In the genomic region with DNA sequence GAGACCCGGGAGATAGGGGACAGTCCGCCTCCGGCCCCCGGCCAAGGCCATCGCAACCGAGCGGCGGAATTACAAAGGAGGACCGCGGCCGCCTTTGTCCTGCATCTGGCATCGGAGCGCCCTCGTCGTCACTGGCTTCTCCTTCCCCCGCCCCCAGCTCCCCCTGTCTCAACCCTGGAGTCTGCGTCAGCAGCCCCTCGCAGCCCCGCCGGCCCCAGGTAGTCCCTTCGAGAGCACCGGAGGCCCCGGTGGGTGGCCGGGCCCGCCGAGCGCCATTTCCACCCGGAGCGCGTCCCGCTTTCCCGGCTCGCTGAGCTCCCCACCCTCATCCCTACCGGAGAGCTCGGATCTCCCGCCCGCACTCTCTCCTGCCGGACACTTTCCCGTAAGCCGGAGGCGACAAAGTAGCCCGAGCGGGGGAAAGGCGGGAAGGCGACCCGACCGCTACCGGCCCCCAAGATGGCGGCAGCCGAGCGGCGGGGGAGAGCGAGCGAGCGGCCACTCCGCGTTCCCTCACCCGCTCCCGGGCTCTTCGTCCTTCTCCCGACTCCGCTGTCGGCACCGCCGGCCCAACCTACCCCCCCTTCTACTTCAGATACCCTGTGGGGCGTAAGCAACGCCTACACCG, we compare ENCODE assay signal across 7 mouse cellular contexts. TPM values are rescaled to one million over a fixed set of nuclear protein-coding genes. Genes with fewer than 3 reads are reported as not detected.
DNase-seq lines count a peak whose midpoint lies in the region; ATAC-seq and TF ChIP-seq lines count a peak whose summit lies in the region.

No protein-coding gene starts in this region.

- no peak for TF ChIP-seq POLR2A in cortical plate, adult 2 months (IDR thresholded peaks at IDR 0.05; ENCODE audit: extremely low read depth, insufficient read depth, low read length)

- peak overlapping the region; percentile 99 for H3K9ac ChIP-seq in intestine, embryonic 14.5 days (ENCODE audit: low read length)
- peak overlapping the region; percentile 99 for H3K9ac ChIP-seq in limb, embryonic 11.5 days (ENCODE audit: low read length)
- H3K9ac ChIP-seq in midbrain, embryonic 13.5 days (replicated peaks): peak overlapping the region; percentile 100

- no peaks in the 10 kb centered on the region for H3K36me3 ChIP-seq in intestine, embryonic 14.5 days (ENCODE audit: control insufficient read depth, insufficient read depth, low read length)
- H3K36me3 ChIP-seq in limb, embryonic 11.5 days (ENCODE audit: control insufficient read depth, insufficient read depth, low read length): no peaks in the 10 kb centered on the region
- H3K36me3 ChIP-seq in midbrain, embryonic 13.5 days: no peaks in the 10 kb centered on the region

- H3K4me2 ChIP-seq in intestine, embryonic 14.5 days (ENCODE audit: low read length): peak overlapping the region; percentile 66
- H3K4me2 ChIP-seq in limb, embryonic 11.5 days (ENCODE audit: low read depth, severe bottlenecking): peak overlapping the region; percentile 51
- peak overlapping the region; percentile 92 for H3K4me2 ChIP-seq in midbrain, embryonic 13.5 days (replicated peaks)

- H3K9me3 ChIP-seq in intestine, embryonic 14.5 days (ENCODE audit: control insufficient read depth, low read length): no peaks in the 10 kb centered on the region
- no peaks in the 10 kb centered on the region for H3K9me3 ChIP-seq in limb, embryonic 11.5 days (ENCODE audit: control insufficient read depth, low read length)
- no peaks in the 10 kb centered on the region for H3K9me3 ChIP-seq in midbrain, embryonic 13.5 days

- H3K4me1 ChIP-seq in cortical plate, adult 2 months (ENCODE audit: control insufficient read depth, insufficient read depth, low read length): peaks cover 4% of the 10 kb centered on the region
- H3K4me1 ChIP-seq in intestine, embryonic 14.5 days (replicated peaks; ENCODE audit: control insufficient read depth, insufficient read depth, low read length): peaks cover 22% of the 10 kb centered on the region
- H3K4me1 ChIP-seq in limb, embryonic 11.5 days (ENCODE audit: control insufficient read depth, insufficient read depth, low read length): peaks cover 12% of the 10 kb centered on the region
- H3K4me1 ChIP-seq in midbrain, embryonic 13.5 days (replicated peaks): peaks cover 69% of the 10 kb centered on the region

- H3K4me3 ChIP-seq in cortical plate, adult 2 months (ENCODE audit: insufficient read depth, low read length): peak overlapping the region; percentile 72
- peak overlapping the region; percentile 92 for H3K4me3 ChIP-seq in intestine, embryonic 14.5 days (ENCODE audit: low read depth, low read length)
- H3K4me3 ChIP-seq in limb, embryonic 11.5 days (ENCODE audit: low read depth, low read length): peak overlapping the region; percentile 95
- peak overlapping the region; percentile 90 for H3K4me3 ChIP-seq in midbrain, embryonic 13.5 days (replicated peaks)

- peak overlapping the region; percentile 99 for H3K27ac ChIP-seq in cortical plate, adult 2 months (ENCODE audit: insufficient read depth, low read length)
- H3K27ac ChIP-seq in intestine, embryonic 14.5 days (ENCODE audit: low read depth): peak overlapping the region; percentile 100
- peak overlapping the region; percentile 99 for H3K27ac ChIP-seq in limb, embryonic 11.5 days (replicated peaks; ENCODE audit: low read depth, low read length)
- peak overlapping the region; percentile 100 for H3K27ac ChIP-seq in midbrain, embryonic 13.5 days

- under 1% methylated on average over 63 of the region's 68 CpGs for WGBS in intestine, embryonic 14.5 days
- WGBS in limb, embryonic 11.5 days: 0% methylated on average over 65 of the region's 68 CpGs
- WGBS in midbrain, embryonic 13.5 days: under 1% methylated on average over 64 of the region's 68 CpGs

- TF ChIP-seq CTCF in cortical plate, adult 2 months (IDR thresholded peaks at IDR 0.05; ENCODE audit: extremely low read depth, insufficient read depth, low read length): no peak

- DNase-seq in adrenal gland, adult 18-20 months (ENCODE audit: low spot score in 2 of 2): peak; percentile 74 to 75
- DNase-seq in gastrocnemius, postnatal 25 days: peak; percentile 68
- DNase-seq in intestine, embryonic 14.5 days (ENCODE audit: low spot score): peak; percentile 89
- peak; percentile 77 for DNase-seq in limb, embryonic 11.5 days (ENCODE audit: low spot score)
- DNase-seq in spleen, postnatal 10 days (ENCODE audit: low spot score in 2 of 2): peak; percentile 72 to 80

- H3K27me3 ChIP-seq in intestine, embryonic 14.5 days (replicated peaks; ENCODE audit: control insufficient read depth, insufficient read depth, low read length): no peaks in the 10 kb centered on the region
- H3K27me3 ChIP-seq in limb, embryonic 11.5 days (ENCODE audit: control insufficient read depth, insufficient read depth, low read length): no peaks in the 10 kb centered on the region
- H3K27me3 ChIP-seq in midbrain, embryonic 13.5 days: no peaks in the 10 kb centered on the region

- ATAC-seq in intestine, embryonic 14.5 days (replicated peaks; ENCODE audit: low FRiP score, low TSS enrichment, low read depth): peak; percentile 65
- ATAC-seq in limb, embryonic 11.5 days (ENCODE audit: insufficient number of reproducible peaks, low FRiP score, low TSS enrichment, low read depth): peak; percentile 63
- peak; percentile 40 for ATAC-seq in midbrain, embryonic 13.5 days

RNA-seq across cellular contexts. Expression of a gene that starts 0.8 kb away (rescaled TPM):
- 10 to 100 TPM; 51.1 to 53.6 TPM for total RNA-seq in adrenal gland, adult 18-20 months (2021)
- polyA plus RNA-seq in cortical plate, adult 2 months (2012; rRNA removed): 78.7 and 86.6 TPM in 2 replicates
- 10 to 100 TPM; 16.9 to 17.4 TPM for total RNA-seq in gastrocnemius, postnatal 25 days (2021)
- 55.8 and 60.5 TPM in 2 replicates for polyA plus RNA-seq in intestine, embryonic 14.5 days (2014; fragmentation: Nextera tagmentation; extraction: Ambion mirVana)
- polyA plus RNA-seq in limb, embryonic 11.5 days (2014; fragmentation: Nextera tagmentation; extraction: Ambion mirVana): 116 and 141 TPM in 2 replicates
- polyA plus RNA-seq in midbrain, embryonic 13.5 days (2015; fragmentation: Nextera tagmentation; extraction: Ambion mirVana): 242 and 243 TPM in 2 replicates

RNA-seq across cellular contexts. Expression of a gene that starts 0.9 kb away (rescaled TPM):
- 1 to 10 TPM; 4.2 to 4.9 TPM for total RNA-seq in adrenal gland, adult 18-20 months (2021)
- polyA plus RNA-seq in cortical plate, adult 2 months (2012; rRNA removed): 3.1 TPM in 2 replicates
- total RNA-seq in gastrocnemius, postnatal 25 days (2021): 1 to 10 TPM; 2.7 to 3.2 TPM
- 1.3 and 2.5 TPM in 2 replicates for polyA plus RNA-seq in intestine, embryonic 14.5 days (2014; fragmentation: Nextera tagmentation; extraction: Ambion mirVana)
- 0.73 and 0.88 TPM in 2 replicates for polyA plus RNA-seq in limb, embryonic 11.5 days (2014; fragmentation: Nextera tagmentation; extraction: Ambion mirVana)
- polyA plus RNA-seq in midbrain, embryonic 13.5 days (2015; fragmentation: Nextera tagmentation; extraction: Ambion mirVana): 1.3 TPM in 2 replicates

RNA-seq across cellular contexts. Expression of a gene that starts 36.7 kb away (rescaled TPM):
- total RNA-seq in adrenal gland, adult 18-20 months (2021): 1 to 10 TPM; 1.5 to 2.9 TPM
- 0.17 and 0.19 TPM in 2 replicates for polyA plus RNA-seq in cortical plate, adult 2 months (2012; rRNA removed)
- total RNA-seq in gastrocnemius, postnatal 25 days (2021): 1 to 10 TPM in 1 of 2 experiments, under 1 TPM in 1; 0.35 to 1.1 TPM
- 0.95 and 1.8 TPM in 2 replicates for polyA plus RNA-seq in intestine, embryonic 14.5 days (2014; fragmentation: Nextera tagmentation; extraction: Ambion mirVana)
- 1.7 and 2.1 TPM in 2 replicates for polyA plus RNA-seq in limb, embryonic 11.5 days (2014; fragmentation: Nextera tagmentation; extraction: Ambion mirVana)
- polyA plus RNA-seq in midbrain, embryonic 13.5 days (2015; fragmentation: Nextera tagmentation; extraction: Ambion mirVana): 1.0 and 1.3 TPM in 2 replicates

RNA-seq across cellular contexts. Expression of a gene that starts 43.2 kb away (rescaled TPM):
- total RNA-seq in adrenal gland, adult 18-20 months (2021): 10 to 100 TPM in 1 of 2 experiments, 1 to 10 TPM in 1; 9.5 to 10.0 TPM
- polyA plus RNA-seq in cortical plate, adult 2 months (2012; rRNA removed): 58.9 and 63.7 TPM in 2 replicates
- total RNA-seq in gastrocnemius, postnatal 25 days (2021): 1 to 10 TPM; 5.9 to 6.5 TPM
- polyA plus RNA-seq in intestine, embryonic 14.5 days (2014; fragmentation: Nextera tagmentation; extraction: Ambion mirVana): 20.0 and 22.8 TPM in 2 replicates
- polyA plus RNA-seq in limb, embryonic 11.5 days (2014; fragmentation: Nextera tagmentation; extraction: Ambion mirVana): 20.5 and 21.6 TPM in 2 replicates
- 51.7 and 55.5 TPM in 2 replicates for polyA plus RNA-seq in midbrain, embryonic 13.5 days (2015; fragmentation: Nextera tagmentation; extraction: Ambion mirVana)

Comparison
In these comparisons a context has a peak if more than half of its experiments do, and no peak if none do; other contexts are left out.
1. Peak in every context shown above with its lines: DNase-seq, ATAC-seq, H3K4me3 ChIP-seq and H3K27ac ChIP-seq.